14 mouse cellular contexts compared by ENCODE assay signal in genomic region chr12:98477673-98478461, GRCm38 (mm10).
DNase-seq lines count a peak whose midpoint lies in the region; ATAC-seq and TF ChIP-seq lines count a peak whose summit lies in the region.
"Had no signal": no experiment of that assay in that cellular context is flagged by ENCODE, and none has a peak within 500 bp of the region (broad histone marks: within the 10 kb centered on the region; RNA-seq: fewer than 3 reads in every experiment).

No protein-coding gene starts in this region.

- peak overlapping the region; percentile 68 for H3K27ac ChIP-seq in forebrain, embryonic 10.5 days
- H3K27ac ChIP-seq in hindbrain, embryonic 13.5 days: peak overlapping the region; percentile 86
- H3K27ac ChIP-seq in midbrain, embryonic 15.5 days: peak overlapping the region; percentile 72
- H3K27ac ChIP-seq: embryonic facial prominence, embryonic 12.5 days; liver, embryonic 15.5 days had no signal

- 0 out of 2 replicates have a peak overlapping the region, but pooled peaks have one; percentile 13 for H3K9ac ChIP-seq in hindbrain, embryonic 13.5 days
- no peak overlapping the region for H3K9ac ChIP-seq in midbrain, embryonic 15.5 days
- H3K9ac ChIP-seq: embryonic facial prominence, embryonic 12.5 days; liver, embryonic 15.5 days had no signal

- no peaks in the 10 kb centered on the region for H3K9me3 ChIP-seq in forebrain, embryonic 10.5 days
- H3K9me3 ChIP-seq in hindbrain, embryonic 13.5 days: no peaks in the 10 kb centered on the region
- H3K9me3 ChIP-seq in midbrain, embryonic 15.5 days: no peaks in the 10 kb centered on the region
- H3K9me3 ChIP-seq: embryonic facial prominence, embryonic 12.5 days; liver, embryonic 15.5 days had no signal

- WGBS in forebrain, embryonic 10.5 days: 29% methylated on average over 8 of the region's 8 CpGs
- 16% methylated on average over 8 of the region's 8 CpGs for WGBS in hindbrain, embryonic 13.5 days
- WGBS in midbrain, embryonic 15.5 days: 14% methylated on average over 8 of the region's 8 CpGs

- TF ChIP-seq POLR2A in brain, embryonic 14.5 days (IDR thresholded peaks at IDR 0.05; ENCODE audit: borderline replicate concordance, extremely low read depth, insufficient read depth, insufficient read length, poor library complexity, severe bottlenecking): no peak

- peaks cover 9% of the 10 kb centered on the region; the same call in 1 of the 2 replicates for H3K36me3 ChIP-seq in forebrain, embryonic 10.5 days (replicated peaks)
- peaks cover 7% of the 10 kb centered on the region; the same call in 1 of the 2 replicates for H3K36me3 ChIP-seq in hindbrain, embryonic 13.5 days
- no peaks in the 10 kb centered on the region for H3K36me3 ChIP-seq in midbrain, embryonic 15.5 days (replicated peaks)
- H3K36me3 ChIP-seq: embryonic facial prominence, embryonic 12.5 days; G1E; liver, embryonic 15.5 days had no signal

- no peaks in the 10 kb centered on the region for H3K27me3 ChIP-seq in forebrain, embryonic 10.5 days (ENCODE audit: poor library complexity, severe bottlenecking)
- no peaks in the 10 kb centered on the region for H3K27me3 ChIP-seq in hindbrain, embryonic 13.5 days
- H3K27me3 ChIP-seq in midbrain, embryonic 15.5 days (replicated peaks): no peaks in the 10 kb centered on the region
- H3K27me3 ChIP-seq: embryonic facial prominence, embryonic 12.5 days; liver, embryonic 15.5 days had no signal

- peaks cover 28% of the 10 kb centered on the region for H3K4me1 ChIP-seq in forebrain, embryonic 10.5 days
- H3K4me1 ChIP-seq in hindbrain, embryonic 13.5 days (replicated peaks): peaks cover 31% of the 10 kb centered on the region
- H3K4me1 ChIP-seq in midbrain, embryonic 15.5 days: peaks cover 31% of the 10 kb centered on the region
- H3K4me1 ChIP-seq: embryonic facial prominence, embryonic 12.5 days; liver, embryonic 15.5 days had no signal

- no peak overlapping the region for H3K4me3 ChIP-seq in forebrain, embryonic 10.5 days
- no peak overlapping the region for H3K4me3 ChIP-seq in hindbrain, embryonic 13.5 days
- no peak overlapping the region for H3K4me3 ChIP-seq in midbrain, embryonic 15.5 days
- H3K4me3 ChIP-seq: embryonic facial prominence, embryonic 12.5 days; liver, embryonic 15.5 days had no signal

- H3K4me2 ChIP-seq in hindbrain, embryonic 13.5 days: no peak overlapping the region
- H3K4me2 ChIP-seq in midbrain, embryonic 15.5 days: no peak overlapping the region
- H3K4me2 ChIP-seq: embryonic facial prominence, embryonic 12.5 days; liver, embryonic 15.5 days had no signal

- TF ChIP-seq CTCF in brain, embryonic 14.5 days (IDR thresholded peaks at IDR 0.05; ENCODE audit: borderline replicate concordance, extremely low read depth, insufficient read depth, insufficient read length): no peak

- DNase-seq in brain, embryonic 14.5 days (ENCODE audit: low read depth): peak; percentile 75
- DNase-seq in forebrain, embryonic 10.5 days (ENCODE audit: extremely low spot score, low spot score): no peak
- DNase-seq in lung, postnatal 10 days: no peak
- DNase-seq in layer of hippocampus, adult 11-12 months (ENCODE audit: low spot score): no peak
- DNase-seq in heart, adult 18-20 months: no peak
- no peak for DNase-seq in layer of hippocampus, postnatal 14 days (ENCODE audit: low spot score in 2 of 2)
- DNase-seq: adrenal gland, postnatal 36 days; cerebellum, adult 11-12 months; kidney, adult 9 months had no signal

- peak; percentile 53 for ATAC-seq in hindbrain, embryonic 13.5 days (ENCODE audit: low FRiP score)
- peak; percentile 41; the same call in 1 of the 2 replicates for ATAC-seq in midbrain, embryonic 15.5 days (replicated peaks)
